Mouse (Mus musculus): ENCODE measurements around the gene Ippk. TPM values are rescaled to one million over a fixed set of nuclear protein-coding genes. Genes with fewer than 3 reads are reported as not detected.

Gene Ippk
- polyA plus RNA-seq, 1 experiment: 7.1 TPM

DNA sequence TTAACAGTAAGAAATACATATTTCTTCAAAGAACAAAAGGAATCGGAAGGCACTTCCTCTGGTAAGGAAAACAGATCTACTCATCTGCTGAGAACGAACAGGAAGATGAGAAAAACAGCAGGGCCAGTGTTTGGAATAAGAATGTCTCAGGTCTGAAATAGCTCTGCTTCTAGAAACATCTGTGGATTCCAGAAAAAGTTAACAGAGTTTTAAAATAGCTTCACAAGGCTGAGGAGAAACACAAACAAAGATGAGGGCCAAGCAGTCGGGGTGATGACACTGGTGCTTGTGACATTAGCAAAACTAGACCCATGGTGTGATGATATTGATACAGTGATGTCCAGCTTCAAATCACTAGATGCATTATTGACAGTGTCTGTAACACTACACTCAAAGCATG lies 86.1 kb downstream of the Ippk start:
- Histone ChIP-seq H3K4me3 (ENCODE audit: insufficient read depth, low read depth, low read length) (no peak overlapping the region), H3K4me1 (ENCODE audit: control insufficient read depth, insufficient read depth, low read length) (no peaks in the 10 kb centered on the region), H3K27ac (ENCODE audit: insufficient read depth, low read depth, low read length) (no peak overlapping the region), H3K36me3 (ENCODE audit: control insufficient read depth, insufficient read depth, low read length) (no peaks in the 10 kb centered on the region), H3K27me3 (replicated peaks; ENCODE audit: control insufficient read depth, insufficient read depth, low read length) (no peaks in the 10 kb centered on the region)
- TF ChIP-seq POLR2A (IDR thresholded peaks at IDR 0.05; ENCODE audit: low read depth, low read length): no peak
- no peak for TF ChIP-seq CTCF (conservative IDR thresholded peaks at IDR 0.05; ENCODE audit: insufficient read depth, insufficient read length, low read depth, low read length)
- DNase-seq: peak; percentile 6
- WGBS: 64% methylated on average over 3 of the region's 3 CpGs

Other genes starting within 250 kb of the Ippk start
- 735 and 1,000 TPM in 2 replicates for gene Ninj1, start 233.8 kb upstream of the Ippk start, polyA plus RNA-seq (2012; rRNA removed)
- gene Card19, start 205.2 kb upstream of the Ippk start, polyA plus RNA-seq (2012; rRNA removed): 108 and 124 TPM in 2 replicates
- gene Susd3, start 172.5 kb upstream of the Ippk start, polyA plus RNA-seq (2012; rRNA removed): 50.1 and 62.3 TPM in 2 replicates
- 6.2 and 6.3 TPM in 2 replicates for gene Fgd3, start 100.9 kb upstream of the Ippk start, polyA plus RNA-seq (2012; rRNA removed)
- 17.0 and 17.6 TPM in 2 replicates for gene Bicd2, start 79.7 kb upstream of the Ippk start, polyA plus RNA-seq (2012; rRNA removed)
- not detected in 2 replicates for gene Tes3-ps, start 72.1 kb downstream of the Ippk start, polyA plus RNA-seq (2012; rRNA removed)
- gene Ecm2, start 83.6 kb downstream of the Ippk start, polyA plus RNA-seq (2012; rRNA removed): 2.0 and 3.0 TPM in 2 replicates
- 0.56 and 1.0 TPM in 2 replicates for gene Aspn, start 123.2 kb downstream of the Ippk start, polyA plus RNA-seq (2012; rRNA removed)
- 0.69 and 0.70 TPM in 2 replicates for gene Omd, start 161.2 kb downstream of the Ippk start, polyA plus RNA-seq (2012; rRNA removed)
- gene Ogn, start 186.8 kb downstream of the Ippk start, polyA plus RNA-seq (2012; rRNA removed): 8.8 and 10.9 TPM in 2 replicates
- gene Cenpp, start 231.5 kb downstream of the Ippk start, polyA plus RNA-seq (2012; rRNA removed): 0.17 and 0.34 TPM in 2 replicates
- gene Nol8, start 231.8 kb downstream of the Ippk start, polyA plus RNA-seq (2012; rRNA removed): 1.3 and 2.3 TPM in 2 replicates

All from kidney, adult 2 months (tissue).